Mouse (Mus musculus) mouse embryonic stem cell (cell line): ENCODE data around the gene 9130204L05Rik.

Experiments used
- in situ Hi-C, 2 experiments: fragments of 300-500 bp; cut with MboI; formaldehyde crosslinking; loops; 1 replicate in 1 of 2; 3 replicates in 1 of 2; pipeline ENCODE4 v1.14.3; 2019 to 2020; ENCODE audit warnings: low sequenced_read_pairs in 2 of 2, low pct_unique_long_range_greater_than_20kb in 1 of 2, mixed read lengths in 1 of 2; ENCODE audit not compliant: unreplicated experiment in 1 of 2

9130204L05Rik gene

DNA sequence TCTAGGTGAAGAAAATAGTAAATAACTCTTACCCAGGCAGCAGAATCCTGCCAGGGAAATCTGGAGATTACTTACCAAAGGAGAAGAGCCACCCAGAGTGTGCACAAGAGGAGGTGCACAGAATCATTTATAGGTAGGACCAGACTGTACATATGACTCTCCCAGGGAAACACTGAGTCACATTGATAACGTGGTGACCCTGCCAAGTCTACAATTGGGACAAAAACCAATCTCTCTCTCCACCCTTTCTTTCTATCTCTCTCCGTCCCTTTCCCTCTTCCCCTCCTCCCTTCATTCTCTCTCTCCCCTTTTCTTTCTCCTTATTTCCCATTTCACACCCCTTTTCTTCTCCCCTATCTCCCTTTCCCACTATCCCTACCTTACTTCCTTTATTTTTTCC, at the start of gene 9130204L05Rik:
9130204L05Rik (minus strand) TSS at position 101 of the 400 bp plus-strand sequence.
- in situ Hi-C loops = no loop called here

DNA sequence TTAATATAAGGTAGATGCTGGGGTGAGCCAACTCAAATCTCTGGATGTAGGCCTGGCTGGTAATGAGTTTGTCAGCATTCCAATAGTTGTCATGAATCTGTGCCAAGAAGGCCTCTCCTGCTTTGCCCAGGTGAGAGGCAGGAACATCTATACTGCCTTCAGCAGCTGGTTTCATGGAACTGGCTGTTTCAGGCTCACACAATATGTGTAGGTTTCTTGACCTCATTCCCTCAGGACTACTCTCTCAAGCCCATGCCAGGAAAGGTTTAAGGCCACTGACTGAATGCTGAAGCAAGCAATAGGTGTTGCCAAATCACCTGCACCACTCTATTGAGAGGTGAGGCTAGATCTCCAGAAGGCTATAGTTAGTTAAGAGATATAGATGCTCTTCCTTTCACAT, 18.1 kb upstream of the 9130204L05Rik start:
- in situ Hi-C loops = no loop called here

DNA sequence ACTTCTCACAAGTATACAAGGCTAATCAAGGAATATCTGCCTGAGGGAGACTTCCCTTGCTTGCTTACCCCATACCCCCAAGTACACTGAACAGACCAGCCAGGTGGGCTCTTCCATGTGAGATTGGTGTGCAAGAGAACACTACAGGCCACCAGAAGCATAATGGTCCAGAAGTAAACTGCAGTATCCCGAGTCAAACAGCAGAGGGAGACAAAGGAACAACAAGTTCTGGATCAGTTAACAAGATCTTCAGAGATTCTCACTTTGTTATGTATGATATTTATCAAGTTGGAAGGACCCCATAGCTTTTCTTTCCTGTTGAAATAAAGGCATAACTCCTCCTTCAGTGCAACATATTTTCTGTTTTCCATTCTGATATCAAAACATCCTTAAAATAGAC, 31.4 kb downstream of the 9130204L05Rik start:
- in situ Hi-C loops = no loop called here

DNA sequence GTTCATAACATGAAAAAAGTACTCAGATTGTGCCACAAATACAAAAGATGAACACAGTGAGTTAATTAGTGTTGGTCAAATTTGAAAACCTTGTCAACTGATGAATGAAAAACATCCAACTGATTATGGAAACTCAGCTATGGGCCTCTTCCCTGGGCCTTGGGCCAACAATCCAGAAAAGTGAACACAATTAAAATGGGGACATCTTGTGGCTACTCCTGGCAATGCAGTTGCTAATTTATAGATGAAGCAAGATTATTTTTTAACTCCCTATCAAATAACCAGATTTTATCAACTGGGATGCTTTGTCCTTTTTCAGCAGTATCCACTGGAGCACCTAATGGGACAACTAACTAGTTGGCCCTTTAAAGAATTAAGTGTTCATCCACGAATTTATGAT, 37.9 kb downstream of the 9130204L05Rik start:
- in situ Hi-C loops = no loop called here
